Mouse (Mus musculus) small intestine, adult 2 months (tissue): Measurements from ENCODE around the gene 4930469K13Rik.

Experiments
- CTCF ChIP-seq: fragments of 200-500 bp; IDR thresholded peaks from 2 replicates; pipeline ENCODE4 v1.5.1; 2012; ENCODE audit warnings: low read depth, mild to moderate bottlenecking, control low read depth, inconsistent platforms, low read length, moderate library complexity, mixed read lengths; ENCODE audit not compliant: insufficient replicate concordance, insufficient read length; ENCODE audit errors: extremely low read depth
- POLR2A ChIP-seq: fragments of 200-500 bp; IDR thresholded peaks from 2 replicates; pipeline ENCODE4 v1.6.1; 2012; ENCODE audit warnings: low read depth, mild to moderate bottlenecking, control low read depth, inconsistent platforms, low read length, moderate library complexity

DNA sequence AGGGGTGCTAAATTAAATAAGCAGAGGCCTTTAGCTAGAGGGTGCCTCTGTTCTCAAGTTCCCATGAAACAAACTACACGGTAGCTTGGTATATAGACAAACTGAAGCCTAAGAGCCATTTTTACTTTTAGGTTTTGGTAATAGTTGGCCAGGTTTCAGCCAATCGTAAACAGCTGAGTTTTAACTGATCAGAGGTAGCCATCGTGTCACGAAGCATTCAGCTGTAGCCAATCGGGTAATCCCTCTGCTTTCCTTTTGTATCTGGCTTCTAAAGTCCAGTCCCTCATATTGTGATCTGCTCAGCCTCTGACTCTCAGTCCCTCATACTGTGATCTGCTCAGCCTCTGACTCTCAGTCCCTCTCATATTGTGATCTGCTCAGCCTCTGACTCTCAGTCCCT, 68.7 kb downstream of the 4930469K13Rik start:
- TF ChIP-seq CTCF (no peak), POLR2A (no peak)
